ENCODE assay signal across 19 mouse cellular contexts in genomic region chr12:55309501-55309900, GRCm38 (mm10).
"Had no signal": no experiment of that assay in that cellular context is flagged by ENCODE, and none has a peak within 500 bp of the region (broad histone marks: within the 10 kb centered on the region; RNA-seq: fewer than 3 reads in every experiment).

No protein-coding gene starts in this region.

- H3K27ac ChIP-seq: intestine, embryonic 15.5 days; kidney, embryonic 15.5 days; left cerebral cortex, adult 2 months; limb, embryonic 13.5 days; liver, embryonic 12.5 days; liver, embryonic 15.5 days; lung, embryonic 15.5 days; midbrain, embryonic 15.5 days; neural tube, embryonic 13.5 days had no signal

- DNase-seq: kidney, postnatal 10 days; layer of hippocampus, postnatal 36 days; liver; lung, adult 18-20 months; lung, postnatal 10 days; lung, postnatal 36 days; retina, postnatal 1 day; thymus, postnatal 36 days had no signal

- H3K9me3 ChIP-seq: intestine, embryonic 15.5 days; kidney, embryonic 15.5 days; limb, embryonic 13.5 days; liver, embryonic 15.5 days; lung, embryonic 15.5 days; megakaryocyte, embryonic 14.5 days; midbrain, embryonic 15.5 days; neural tube, embryonic 13.5 days had no signal

- H3K27me3 ChIP-seq: intestine, embryonic 15.5 days; kidney, embryonic 15.5 days; limb, embryonic 13.5 days; liver, embryonic 12.5 days; liver, embryonic 15.5 days; lung, embryonic 15.5 days; megakaryocyte, embryonic 14.5 days; midbrain, embryonic 15.5 days; neural tube, embryonic 13.5 days had no signal

- H3K4me2 ChIP-seq: intestine, embryonic 15.5 days; kidney, embryonic 15.5 days; limb, embryonic 13.5 days; liver, embryonic 12.5 days; liver, embryonic 15.5 days; lung, embryonic 15.5 days; midbrain, embryonic 11.5 days; midbrain, embryonic 15.5 days; neural tube, embryonic 13.5 days had no signal

- H3K4me1 ChIP-seq: intestine, embryonic 15.5 days; kidney, embryonic 15.5 days; limb, embryonic 13.5 days; liver, embryonic 12.5 days; liver, embryonic 15.5 days had no signal

- H3K9ac ChIP-seq: intestine, embryonic 15.5 days; kidney, embryonic 15.5 days; limb, embryonic 13.5 days; liver, embryonic 12.5 days; liver, embryonic 15.5 days; lung, embryonic 15.5 days; midbrain, embryonic 15.5 days; neural tube, embryonic 13.5 days had no signal

- H3K4me3 ChIP-seq: intestine, embryonic 15.5 days; kidney, embryonic 15.5 days; left cerebral cortex, adult 2 months; limb, embryonic 13.5 days; liver, embryonic 12.5 days; liver, embryonic 15.5 days; lung, embryonic 15.5 days; megakaryocyte, embryonic 14.5 days; midbrain, embryonic 15.5 days; neural tube, embryonic 13.5 days had no signal

- ATAC-seq: intestine, embryonic 15.5 days; liver, embryonic 12.5 days had no signal

- H3K36me3 ChIP-seq: intestine, embryonic 15.5 days; midbrain, embryonic 15.5 days had no signal
